Mouse (Mus musculus) ES-E14 (cell line): ENCODE measurements at regions not wholly inside any gene's neighbourhood (a gene's known extent, or its start where the extent isn't known, plus 50 kb on each side); places are given as distances from the start of the nearest gene placed in this dataset.

Experiments used
- DNase-seq: peaks from one replicate; pipeline ENCODE4 v3.0.0-alpha.2; 2013; ENCODE audit warnings: low read depth, low spot score
- H3K27ac ChIP-seq: 2 replicates; pipeline ENCODE4 v1.5.1; 2012; ENCODE audit warnings: low read depth, mild to moderate bottlenecking, low read length, moderate library complexity, mixed read lengths; ENCODE audit not compliant: poor library complexity, insufficient read depth, severe bottlenecking
- H3K36me3 ChIP-seq: 2 replicates; pipeline ENCODE4 v1.6.1; 2012; ENCODE audit warnings: mild to moderate bottlenecking, low read length, moderate library complexity, mixed read lengths; ENCODE audit not compliant: control insufficient read depth, poor library complexity, insufficient read depth, severe bottlenecking
- H3K4me1 ChIP-seq, 2 experiments: fragments of 150-350 bp in 1 of 2; sonication (generic) in 1 of 2; 2 replicates each; pipeline ENCODE4 v1.6.1; 2012; ENCODE audit warnings: low read length in 2 of 2, mild to moderate bottlenecking in 1 of 2, mixed read lengths in 1 of 2; ENCODE audit not compliant: control insufficient read depth in 2 of 2, insufficient read depth in 2 of 2, poor library complexity in 1 of 2
- H3K4me3 ChIP-seq, 2 experiments: fragments of 150-350 bp in 1 of 2; sonication (generic) in 1 of 2; 2 replicates each; pipeline ENCODE4 v1.5.1; 2012; ENCODE audit warnings: low read length in 2 of 2, low read depth in 1 of 2, mild to moderate bottlenecking in 1 of 2, mixed read lengths in 1 of 2; ENCODE audit not compliant: insufficient read depth in 1 of 2, poor library complexity in 1 of 2, severe bottlenecking in 1 of 2
- H3K9ac ChIP-seq: 2 replicates; pipeline ENCODE4 v1.6.1; 2012; ENCODE audit warnings: low read depth, mild to moderate bottlenecking, low read length, mixed read lengths; ENCODE audit not compliant: poor library complexity, insufficient read depth, severe bottlenecking
- H3K9me3 ChIP-seq: fragments of 150-350 bp; sonication (generic); 2 replicates; pipeline ENCODE4 v1.6.1; 2012; ENCODE audit warnings: low read depth, mild to moderate bottlenecking, low read length; ENCODE audit not compliant: control insufficient read depth, insufficient read depth
- CHD2 ChIP-seq: IDR thresholded peaks from 2 replicates; pipeline ENCODE4 v1.6.1; 2014; ENCODE audit warnings: mild to moderate bottlenecking, low read depth, low read length, inconsistent platforms
- HCFC1 ChIP-seq: IDR thresholded peaks from 2 replicates; pipeline ENCODE4 v1.6.1; 2012; ENCODE audit warnings: low read length, inconsistent platforms, borderline replicate concordance; ENCODE audit not compliant: insufficient read depth
- MAFK ChIP-seq: IDR thresholded peaks from 2 replicates; pipeline ENCODE4 v1.6.1; 2014; ENCODE audit warnings: mild to moderate bottlenecking, low read depth, low read length, inconsistent platforms; ENCODE audit not compliant: insufficient read depth
- ZC3H11A ChIP-seq: IDR thresholded peaks from 2 replicates; pipeline ENCODE4 v1.6.1; 2012; ENCODE audit warnings: low read depth, mild to moderate bottlenecking, inconsistent platforms, low read length, borderline replicate concordance
- ZNF384 ChIP-seq: IDR thresholded peaks from 2 replicates; pipeline ENCODE4 v1.6.1; 2012; ENCODE audit warnings: low read depth, low read length, inconsistent platforms
- in situ Hi-C, 2 experiments: fragments of 600-800 bp; cut with MboI; formaldehyde crosslinking; loops; one replicate each; pipeline ENCODE4 v1.15.1; 2025; ENCODE audit warnings: low sequenced_read_pairs in 2 of 2, inconsistent platforms in 1 of 2; ENCODE audit not compliant: unreplicated experiment in 2 of 2

DNA sequence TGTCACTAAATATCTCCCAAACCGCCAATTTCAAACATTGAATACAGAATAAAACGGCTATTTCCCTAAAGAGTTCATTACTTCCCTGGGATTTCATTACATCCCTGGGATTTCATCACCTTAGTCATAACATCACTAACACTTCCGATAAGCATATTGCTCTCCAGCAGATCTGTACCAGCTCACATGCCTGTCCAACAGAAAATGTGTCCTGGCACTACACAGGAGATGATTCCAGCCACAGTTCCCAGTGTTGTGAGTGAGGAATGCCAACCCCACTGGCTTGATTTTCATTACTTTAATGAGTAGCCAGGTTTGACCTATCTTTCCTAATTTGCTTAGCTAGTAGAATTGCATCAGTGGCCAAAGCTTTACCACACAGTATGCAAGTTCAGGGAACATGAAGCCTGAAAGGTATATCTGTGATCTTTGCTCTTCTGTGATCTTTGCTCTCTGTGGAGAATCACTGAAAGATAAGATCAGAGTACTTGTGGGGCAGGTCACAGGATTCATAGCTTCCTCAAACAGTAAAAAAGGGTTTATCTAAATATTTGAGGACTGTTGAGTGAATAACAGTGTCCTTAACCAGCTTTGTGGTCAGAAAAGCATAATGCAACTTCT is 1115.5 kb upstream of the 1700009N14Rik start:
- H3K27ac ChIP-seq: no peak overlapping the region
- no peaks in the 10 kb centered on the region for H3K36me3 ChIP-seq
- no peak for TF ChIP-seq HCFC1
- no peak for TF ChIP-seq ZC3H11A
- no peak for TF ChIP-seq ZNF384
- TF ChIP-seq CHD2: no peak
- no peak for TF ChIP-seq MAFK
- H3K9ac ChIP-seq: no peak overlapping the region
- H3K4me3 ChIP-seq: no peak overlapping the region
- no peaks in the 10 kb centered on the region for H3K9me3 ChIP-seq
- in situ Hi-C loops: no loop called here
- DNase-seq: no peak
- no peaks in the 10 kb centered on the region for H3K4me1 ChIP-seq

- H3K9me3 ChIP-seq: no peaks in the 10 kb centered on the region
- H3K4me3 ChIP-seq: no peak overlapping the region
- no peak overlapping the region for H3K9ac ChIP-seq
- in situ Hi-C loops: no loop called here
- H3K36me3 ChIP-seq: no peaks in the 10 kb centered on the region
- H3K27ac ChIP-seq: no peak overlapping the region
- DNase-seq: no peak
- no peaks in the 10 kb centered on the region for H3K4me1 ChIP-seq
- TF ChIP-seq CHD2: no peak
- TF ChIP-seq ZNF384: no peak
- TF ChIP-seq HCFC1: no peak
- TF ChIP-seq MAFK: no peak
- no peak for TF ChIP-seq ZC3H11A
Measured at GRCm38 (mm10) chr4:38335156-38335555, 1114.9 kb upstream of the 1700009N14Rik start.

GRCm38 (mm10) chr4:38371047-38371446 is 1079.0 kb upstream of the 1700009N14Rik start:
- peak; percentile 75 for DNase-seq
- Histone ChIP-seq H3K36me3 (no peaks in the 10 kb centered on the region), H3K4me1 (peaks cover 2 to 4% of the 10 kb centered on the region in 2 experiments; a peak in 2 of 4 replicates), H3K9ac (no peak overlapping the region), H3K4me3 (no peak overlapping the region), H3K9me3 (no peaks in the 10 kb centered on the region), H3K27ac (peak overlapping the region; percentile 60; the same call in 1 of the 2 replicates)
- TF ChIP-seq CHD2 (no peak), MAFK (no peak), HCFC1 (no peak), ZNF384 (no peak), ZC3H11A (no peak)
- in situ Hi-C loops: no loop called here

- Histone ChIP-seq H3K4me1 (no peaks in the 10 kb centered on the region; a peak in 1 of 4 replicates), H3K4me3 (no peak overlapping the region), H3K36me3 (no peaks in the 10 kb centered on the region), H3K27ac (no peak overlapping the region), H3K9ac (no peak overlapping the region), H3K9me3 (no peaks in the 10 kb centered on the region)
- no peak for DNase-seq
- TF ChIP-seq ZNF384 (no peak), ZC3H11A (no peak), MAFK (no peak), CHD2 (no peak), HCFC1 (no peak)
- in situ Hi-C loops: no loop called here
Measured at GRCm38 (mm10) chr4:38381916-38382315, 1068.2 kb upstream of the 1700009N14Rik start.
